Mouse (Mus musculus) liver, embryonic 14.5 days (tissue): ENCODE results near the gene Bmp3.

ENCODE experiments used
- CTCF ChIP-seq: IDR thresholded peaks from 2 replicates; pipeline ENCODE4 v1.5.1; 2016; ENCODE audit warnings: antibody characterized with exemption, low read depth, control low read depth
- EP300 ChIP-seq: IDR thresholded peaks from 2 replicates; pipeline ENCODE4 v1.6.1; 2016; ENCODE audit warnings: antibody characterized with exemption, low read depth

DNA sequence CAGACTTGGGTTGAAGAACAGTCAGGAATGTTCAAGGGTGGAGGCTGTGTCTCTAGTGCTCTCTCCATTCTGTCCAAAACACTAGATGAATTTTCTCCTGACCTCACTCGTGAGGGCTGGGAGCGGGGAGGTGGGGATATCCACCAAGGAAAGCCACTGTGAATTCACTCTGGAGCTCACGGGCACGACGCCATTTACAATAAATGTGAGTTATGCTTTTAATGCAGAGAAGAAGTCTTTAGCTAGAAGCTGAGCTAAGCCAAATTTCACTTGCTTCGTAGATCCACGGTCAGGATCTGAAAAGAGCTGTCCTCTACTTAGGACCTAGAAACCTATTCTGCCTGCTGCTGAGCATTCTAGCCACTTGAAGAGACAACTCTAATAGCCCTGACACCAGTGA, 2.1 kb downstream of the Bmp3 start:
- TF ChIP-seq EP300: no peak
- no peak for TF ChIP-seq CTCF
